Mouse (Mus musculus) forebrain, embryonic 14.5 days (tissue): ENCODE measurements around the gene Wdr89. TPM values are rescaled to one million over a fixed set of nuclear protein-coding genes. Genes with fewer than 3 reads are reported as not detected.

Experiments used
- ATAC-seq: fragments of 200-750 bp; cut with Nextera tagmentation; 2 replicates; pipeline ENCODE4 v1.8.0; 2017; ENCODE audit warnings: mild to moderate bottlenecking, moderate library complexity
- DNase-seq: peaks from one replicate; pipeline ENCODE4 v3.0.0-alpha.2; 2015; ENCODE audit warnings: low spot score
- H3K27ac ChIP-seq: fragments of 300-500 bp; sonication (generic); 2 replicates; pipeline ENCODE4 v1.5.1; 2014; ENCODE audit warnings: low read depth, mild to moderate bottlenecking, control low read depth, low read length, moderate library complexity
- H3K27me3 ChIP-seq: fragments of 300-500 bp; sonication (generic); replicated peaks from 2 replicates; pipeline ENCODE4 v1.6.1; 2014; ENCODE audit warnings: low read length, control low read depth, mixed read lengths; ENCODE audit not compliant: control insufficient read depth, insufficient read depth
- H3K36me3 ChIP-seq: fragments of 300-500 bp; sonication (generic); 2 replicates; pipeline ENCODE4 v1.6.1; 2014; ENCODE audit warnings: low read length, control low read depth; ENCODE audit not compliant: control insufficient read depth, insufficient read depth
- H3K4me1 ChIP-seq: fragments of 300-500 bp; sonication (generic); 2 replicates; pipeline ENCODE4 v1.6.1; 2014; ENCODE audit warnings: antibody characterized with exemption, low read length, control low read depth; ENCODE audit not compliant: control insufficient read depth, insufficient read depth
- H3K4me2 ChIP-seq: fragments of 300-500 bp; sonication (generic); 2 replicates; pipeline ENCODE4 v1.6.1; 2014; ENCODE audit warnings: mild to moderate bottlenecking, control low read depth, low read length
- H3K4me3 ChIP-seq: fragments of 300-500 bp; sonication (generic); 2 replicates; pipeline ENCODE4 v1.5.1; 2014; ENCODE audit warnings: low read depth, low read length, control low read depth
- H3K9ac ChIP-seq: fragments of 300-500 bp; sonication (generic); 2 replicates; pipeline ENCODE4 v1.6.1; 2014; ENCODE audit warnings: mild to moderate bottlenecking, low read length, control low read depth, moderate library complexity
- H3K9me3 ChIP-seq: fragments of 300-500 bp; sonication (generic); replicated peaks from 2 replicates; pipeline ENCODE4 v1.6.1; 2016; ENCODE audit warnings: low read length, control low read depth, mixed read lengths; ENCODE audit not compliant: control insufficient read depth
- WGBS: fragments of 180-500 bp; shearing (Covaris S2); extraction: QIAGEN DNeasy Blood & Tissue Kit; methylation state at CpG from one replicate; pipeline ENCODE4 v1.1.7; 2014; 5-methylcytosine and 5-hydroxymethylcytosine counted together
- polyA plus RNA-seq: library from polyadenylated mRNA; unstranded; fragments of >200 nt; fragmentation: Nextera tagmentation; extraction: Ambion mirVana; gene quantifications from 2 replicates; pipeline ENCODE4 v1.2.1, GENCODE M21; 2014

The Wdr89 gene
- polyA plus RNA-seq, 1 experiment from 2014 or later = 6.6 TPM

GRCm38 (mm10) chr12:75593817-75594216 is 75.5 kb downstream of the Wdr89 start:
- peaks cover 39% of the 10 kb centered on the region for H3K36me3 ChIP-seq
- no peak overlapping the region for H3K9ac ChIP-seq
- H3K4me3 ChIP-seq = peak overlapping the region; percentile 99; the same call in 1 of the 2 replicates
- ATAC-seq (no peak), DNase-seq (no peak)
- H3K9me3 ChIP-seq = no peaks in the 10 kb centered on the region
- H3K27ac ChIP-seq = no peak overlapping the region
- 81% methylated on average over 4 of the region's 4 CpGs for WGBS
- peak overlapping the region; percentile 66 for H3K4me2 ChIP-seq
- H3K27me3 ChIP-seq = no peaks in the 10 kb centered on the region
- peaks cover 9% of the 10 kb centered on the region for H3K4me1 ChIP-seq

GRCm38 (mm10) chr12:75587501-75587900 is 81.8 kb downstream of the Wdr89 start:
- no peak overlapping the region for H3K4me2 ChIP-seq
- no peaks in the 10 kb centered on the region for H3K9me3 ChIP-seq
- H3K4me3 ChIP-seq = no peak overlapping the region
- DNase-seq (no peak), ATAC-seq (no peak)
- H3K36me3 ChIP-seq = peaks cover 59% of the 10 kb centered on the region
- no peak overlapping the region for H3K27ac ChIP-seq
- no peak overlapping the region for H3K9ac ChIP-seq
- no peaks in the 10 kb centered on the region for H3K27me3 ChIP-seq
- no peaks in the 10 kb centered on the region for H3K4me1 ChIP-seq

- Histone ChIP-seq H3K27ac (no peak overlapping the region), H3K4me3 (no peak overlapping the region), H3K4me2 (no peak overlapping the region), H3K4me1 (no peaks in the 10 kb centered on the region), H3K9me3 (no peaks in the 10 kb centered on the region), H3K9ac (no peak overlapping the region), H3K27me3 (no peaks in the 10 kb centered on the region), H3K36me3 (peaks cover 31% of the 10 kb centered on the region)
- ATAC-seq (no peak), DNase-seq (no peak)
- 82% methylated on average over 3 of the region's 3 CpGs for whole genome bisulfite sequencing
These were observed 85.6 kb downstream of the Wdr89 start for GRCm38 (mm10) chr12:75583776-75584175.

Other genes starting within 250 kb of the Wdr89 start
- 25.8 and 26.9 TPM in 2 replicates for gene Ppp2r5e, start 73.3 kb downstream of the Wdr89 start, polyA plus RNA-seq
- gene Sgpp1, start 66.2 kb upstream of the Wdr89 start, polyA plus RNA-seq = 17.2 and 17.3 TPM in 2 replicates
- 62.0 and 84.9 TPM in 2 replicates for gene Syne2, start 148.6 kb upstream of the Wdr89 start, polyA plus RNA-seq